Mouse (Mus musculus) stomach, postnatal 0 days (tissue): ENCODE results near the gene Prdm16. TPM values are rescaled to one million over a fixed set of nuclear protein-coding genes. Genes with fewer than 3 reads are reported as not detected.

Experiments
- ATAC-seq: fragments of 200-750 bp; cut with Nextera tagmentation; 2 replicates; pipeline ENCODE4 v1.8.0; 2017; ENCODE audit not compliant: low FRiP score, low TSS enrichment
- DNase-seq: peaks from one replicate; pipeline ENCODE4 v3.0.0-alpha.2; 2016; ENCODE audit warnings: low spot score
- H3K27ac ChIP-seq: fragments of 300-500 bp; sonication (generic); replicated peaks from 2 replicates; pipeline ENCODE4 v1.5.1; 2014; ENCODE audit warnings: mild to moderate bottlenecking, control low read depth
- H3K27me3 ChIP-seq: fragments of 300-500 bp; sonication (generic); 2 replicates; pipeline ENCODE4 v1.6.1; 2014; ENCODE audit warnings: low read length; ENCODE audit not compliant: control insufficient read depth, insufficient read depth
- H3K36me3 ChIP-seq: fragments of 300-500 bp; sonication (generic); 2 replicates; pipeline ENCODE4 v1.6.1; 2014; ENCODE audit warnings: low read length, mixed read lengths; ENCODE audit not compliant: control insufficient read depth, insufficient read depth
- H3K4me1 ChIP-seq: fragments of 300-500 bp; sonication (generic); replicated peaks from 2 replicates; pipeline ENCODE4 v1.6.1; 2014; ENCODE audit warnings: antibody characterized with exemption; ENCODE audit not compliant: control insufficient read depth, insufficient read depth
- H3K4me2 ChIP-seq: fragments of 300-500 bp; sonication (generic); replicated peaks from 2 replicates; pipeline ENCODE4 v1.6.1; 2014; ENCODE audit warnings: low read depth, mild to moderate bottlenecking, control low read depth, moderate library complexity
- H3K4me3 ChIP-seq: fragments of 300-500 bp; sonication (generic); 2 replicates; pipeline ENCODE4 v1.5.1; 2014; ENCODE audit warnings: low read depth, low read length, control low read depth
- H3K9ac ChIP-seq: fragments of 300-500 bp; sonication (generic); 2 replicates; pipeline ENCODE4 v1.6.1; 2014; ENCODE audit warnings: mild to moderate bottlenecking, low read length, control low read depth, mixed read lengths
- H3K9me3 ChIP-seq: fragments of 300-500 bp; sonication (generic); 2 replicates; pipeline ENCODE4 v1.6.1; 2016; ENCODE audit warnings: low read length; ENCODE audit not compliant: control insufficient read depth
- CTCF ChIP-seq: IDR thresholded peaks from 2 replicates; pipeline ENCODE4 v1.5.1; 2016; ENCODE audit warnings: antibody characterized with exemption, low read depth, mild to moderate bottlenecking, moderate library complexity
- EP300 ChIP-seq: optimal IDR thresholded peaks from 2 replicates; pipeline ENCODE3; 2016; ENCODE audit warnings: antibody characterized with exemption
- WGBS: fragments of 180-500 bp; shearing (Covaris S2); extraction: QIAGEN DNeasy Blood & Tissue Kit; methylation state at CpG from one replicate; pipeline ENCODE4 v1.1.7; 2014; 5-methylcytosine and 5-hydroxymethylcytosine counted together
- polyA plus RNA-seq: library from polyadenylated mRNA; unstranded; fragments of >200 nt; fragmentation: Nextera tagmentation; extraction: Ambion mirVana; gene quantifications from 2 replicates; pipeline ENCODE4 v1.2.1, GENCODE M21; 2015

Gene Prdm16
- polyA plus RNA-seq, 1 experiment from 2014 or later, result 15.6 TPM

GRCm38 (mm10) chr4:154530336-154530735, 106.3 kb downstream of the Prdm16 start:
- no peak overlapping the region for H3K27ac ChIP-seq
- H3K4me1 ChIP-seq, result peaks cover 5% of the 10 kb centered on the region; the same call in 1 of the 2 replicates
- no peak overlapping the region for H3K4me3 ChIP-seq
- H3K36me3 ChIP-seq, result no peaks in the 10 kb centered on the region
- no peaks in the 10 kb centered on the region for H3K9me3 ChIP-seq
- no peak for ATAC-seq
- no peak for DNase-seq
- no peak overlapping the region for H3K9ac ChIP-seq
- WGBS, result 58% methylated on average over 7 of the region's 7 CpGs
- no peak for TF ChIP-seq CTCF
- TF ChIP-seq EP300, result no peak
- H3K27me3 ChIP-seq, result no peaks in the 10 kb centered on the region
- H3K4me2 ChIP-seq, result no peak overlapping the region

GRCm38 (mm10) chr4:154527506-154527905, 109.2 kb downstream of the Prdm16 start:
- Histone ChIP-seq H3K9ac (0 out of 2 replicates have a peak overlapping the region, but pooled peaks have one; percentile 23), H3K9me3 (no peaks in the 10 kb centered on the region), H3K27ac (peak overlapping the region; percentile 70), H3K4me1 (peaks cover 5% of the 10 kb centered on the region; the same call in 1 of the 2 replicates), H3K4me3 (no peak overlapping the region), H3K27me3 (no peaks in the 10 kb centered on the region), H3K4me2 (no peak overlapping the region), H3K36me3 (no peaks in the 10 kb centered on the region)
- TF ChIP-seq CTCF, result no peak
- no peak for TF ChIP-seq EP300
- DNase-seq, result peak; percentile 67
- WGBS, result 33% methylated on average over 9 of the region's 9 CpGs
- ATAC-seq, result no peak

- H3K9me3 ChIP-seq, result no peaks in the 10 kb centered on the region
- no peak overlapping the region for H3K4me2 ChIP-seq
- peaks cover 5% of the 10 kb centered on the region; the same call in 1 of the 2 replicates for H3K4me1 ChIP-seq
- WGBS, result 62% methylated on average over 6 of the region's 6 CpGs
- TF ChIP-seq EP300 (no peak), CTCF (no peak)
- no peak overlapping the region for H3K4me3 ChIP-seq
- ATAC-seq (peak; percentile 93), DNase-seq (peak; percentile 71)
- H3K9ac ChIP-seq, result no peak overlapping the region
- peak overlapping the region; percentile 70 for H3K27ac ChIP-seq
- H3K36me3 ChIP-seq, result no peaks in the 10 kb centered on the region
- no peaks in the 10 kb centered on the region for H3K27me3 ChIP-seq
These were observed 110.3 kb downstream of the Prdm16 start for GRCm38 (mm10) chr4:154526351-154526786.

- no peaks in the 10 kb centered on the region for H3K9me3 ChIP-seq
- no peak overlapping the region for H3K4me2 ChIP-seq
- DNase-seq, result no peak
- H3K4me3 ChIP-seq, result no peak overlapping the region
- peaks cover 5% of the 10 kb centered on the region; the same call in 1 of the 2 replicates for H3K4me1 ChIP-seq
- TF ChIP-seq CTCF (no peak), EP300 (no peak)
- 45% methylated on average over 17 of the region's 17 CpGs for WGBS
- H3K9ac ChIP-seq, result no peak overlapping the region
- H3K27ac ChIP-seq, result no peak overlapping the region; the same call in 1 of the 2 replicates
- H3K36me3 ChIP-seq, result no peaks in the 10 kb centered on the region
- no peaks in the 10 kb centered on the region for H3K27me3 ChIP-seq
- ATAC-seq, result no peak
These were observed 112.8 kb downstream of the Prdm16 start for GRCm38 (mm10) chr4:154523898-154524297.

- Histone ChIP-seq H3K4me2 (no peak overlapping the region), H3K27me3 (no peaks in the 10 kb centered on the region), H3K4me1 (no peaks in the 10 kb centered on the region; the same call in 1 of the 2 replicates), H3K9me3 (no peaks in the 10 kb centered on the region), H3K36me3 (no peaks in the 10 kb centered on the region), H3K9ac (no peak overlapping the region), H3K4me3 (no peak overlapping the region), H3K27ac (peak overlapping the region; percentile 76)
- DNase-seq (no peak), ATAC-seq (no peak)
- 76% methylated on average over 7 of the region's 7 CpGs for WGBS
- no peak for TF ChIP-seq EP300
- TF ChIP-seq CTCF, result no peak
These were observed 114.6 kb downstream of the Prdm16 start for GRCm38 (mm10) chr4:154521881-154522676.

- Histone ChIP-seq H3K27me3 (no peaks in the 10 kb centered on the region), H3K9ac (no peak overlapping the region), H3K36me3 (no peaks in the 10 kb centered on the region), H3K27ac (no peak overlapping the region), H3K4me2 (no peak overlapping the region), H3K9me3 (no peaks in the 10 kb centered on the region), H3K4me3 (no peak overlapping the region), H3K4me1 (no peaks in the 10 kb centered on the region; the same call in 1 of the 2 replicates)
- TF ChIP-seq EP300, result no peak
- no peak for DNase-seq
- WGBS, result 54% methylated on average over 16 of the region's 16 CpGs
- ATAC-seq, result no peak
These were observed 117.1 kb downstream of the Prdm16 start for GRCm38 (mm10) chr4:154519470-154520037.
